Mouse (Mus musculus) neural tube, embryonic 13.5 days (tissue): ENCODE results near the gene Fam160a1. TPM values are rescaled to one million over a fixed set of nuclear protein-coding genes. Genes with fewer than 3 reads are reported as not detected.

ENCODE experiments used
- ATAC-seq: fragments of 200-750 bp; cut with Nextera tagmentation; 2 replicates; pipeline ENCODE4 v1.8.0; 2017; ENCODE audit warnings: low read depth, mild to moderate bottlenecking, moderate TSS enrichment, moderate library complexity
- H3K27ac ChIP-seq: fragments of 300-500 bp; sonication (generic); replicated peaks from 2 replicates; pipeline ENCODE4 v1.5.1; 2015; ENCODE audit warnings: moderate library complexity, mild to moderate bottlenecking, inconsistent platforms
- H3K27me3 ChIP-seq: fragments of 300-500 bp; sonication (generic); 2 replicates; pipeline ENCODE4 v1.6.1; 2015; ENCODE audit warnings: mild to moderate bottlenecking, inconsistent platforms
- H3K36me3 ChIP-seq: fragments of 300-500 bp; sonication (generic); 2 replicates; pipeline ENCODE4 v1.6.1; 2015; ENCODE audit warnings: mild to moderate bottlenecking, inconsistent platforms
- H3K4me1 ChIP-seq: fragments of 300-500 bp; sonication (generic); replicated peaks from 2 replicates; pipeline ENCODE4 v1.6.1; 2015; ENCODE audit warnings: inconsistent platforms
- H3K4me2 ChIP-seq: fragments of 300-500 bp; sonication (generic); 2 replicates; pipeline ENCODE4 v1.6.1; 2015; ENCODE audit warnings: inconsistent platforms, mild to moderate bottlenecking, moderate library complexity
- H3K4me3 ChIP-seq: fragments of 300-500 bp; sonication (generic); 2 replicates; pipeline ENCODE4 v1.5.1; 2015; ENCODE audit warnings: mild to moderate bottlenecking, inconsistent platforms
- H3K9ac ChIP-seq: fragments of 300-500 bp; sonication (generic); 2 replicates; pipeline ENCODE4 v1.6.1; 2015; ENCODE audit warnings: moderate library complexity, mild to moderate bottlenecking, inconsistent platforms
- H3K9me3 ChIP-seq: fragments of 300-500 bp; sonication (generic); 2 replicates; pipeline ENCODE4 v1.6.1; 2016; ENCODE audit warnings: inconsistent platforms
- WGBS: fragments of 180-500 bp; shearing (Covaris S2); methylation state at CpG from one replicate; pipeline ENCODE4 v1.1.7; 2015; 5-methylcytosine and 5-hydroxymethylcytosine counted together
- polyA plus RNA-seq: library from polyadenylated mRNA; unstranded; fragments of >200 nt; fragmentation: Nextera tagmentation; extraction: Ambion mirVana; gene quantifications from 2 replicates; pipeline ENCODE4 v1.2.1, GENCODE M21; 2015

Gene Fam160a1
- polyA plus RNA-seq, 1 experiment from 2014 or later, result 0.21 TPM

DNA sequence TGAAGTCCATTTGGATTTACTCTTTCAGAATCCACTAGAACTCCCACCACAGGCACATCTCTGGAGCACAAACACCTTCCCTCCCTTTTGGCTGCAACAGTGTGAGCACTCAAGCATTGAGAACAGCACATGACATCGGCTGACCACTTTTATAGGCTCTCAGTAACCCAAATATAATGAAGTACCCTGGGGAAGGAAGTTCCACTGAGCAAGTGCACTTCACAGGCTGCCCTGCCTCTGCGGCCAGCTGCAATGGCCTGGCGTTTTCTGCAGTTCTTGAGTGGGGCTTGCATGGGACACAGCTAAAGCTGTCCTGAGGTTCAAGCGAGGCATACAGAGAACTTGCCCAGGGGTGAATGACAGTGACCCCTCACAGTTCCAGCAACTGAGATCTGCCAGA lies 126.0 kb downstream of the Fam160a1 start:
- no peaks in the 10 kb centered on the region for H3K4me1 ChIP-seq
- no peak overlapping the region for H3K27ac ChIP-seq
- H3K4me3 ChIP-seq, result no peak overlapping the region
- H3K9me3 ChIP-seq, result no peaks in the 10 kb centered on the region
- no peak for ATAC-seq
- no peaks in the 10 kb centered on the region for H3K36me3 ChIP-seq
- no peaks in the 10 kb centered on the region for H3K27me3 ChIP-seq
- H3K9ac ChIP-seq, result no peak overlapping the region
- 69% methylated on average over 4 of the region's 4 CpGs for WGBS
- no peak overlapping the region for H3K4me2 ChIP-seq

DNA sequence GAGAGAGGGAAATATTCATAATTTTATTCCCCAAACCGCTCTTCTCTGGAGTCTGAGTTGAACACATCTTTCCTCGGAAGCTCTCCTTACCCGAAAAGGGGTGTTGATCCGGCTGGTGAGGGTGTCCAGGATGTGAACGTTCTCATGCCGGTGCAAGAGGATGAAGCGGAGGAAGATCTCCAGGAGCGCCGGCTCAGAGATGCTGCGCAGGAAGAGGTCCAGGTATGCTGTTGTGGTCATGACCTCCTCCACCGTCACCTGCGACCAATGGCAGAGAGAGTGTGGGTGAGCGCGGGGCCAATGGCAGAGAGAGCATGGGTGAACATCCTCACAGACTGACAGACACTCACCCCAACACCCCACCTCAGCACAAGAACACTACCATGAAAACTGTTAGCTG lies 128.8 kb downstream of the Fam160a1 start:
- ATAC-seq, result no peak

GRCm38 (mm10) chr3:85685271-85685670 lies 131.8 kb downstream of the Fam160a1 start:
- no peak overlapping the region for H3K9ac ChIP-seq

More for the DNA sequence above, 128.8 kb downstream of the Fam160a1 start:
- Histone ChIP-seq H3K4me3 (no peak overlapping the region), H3K36me3 (no peaks in the 10 kb centered on the region), H3K4me1 (no peaks in the 10 kb centered on the region), H3K9me3 (no peaks in the 10 kb centered on the region), H3K9ac (no peak overlapping the region), H3K27me3 (no peaks in the 10 kb centered on the region), H3K4me2 (no peak overlapping the region), H3K27ac (no peak overlapping the region)
- 93% methylated on average over 14 of the region's 14 CpGs for WGBS

DNA sequence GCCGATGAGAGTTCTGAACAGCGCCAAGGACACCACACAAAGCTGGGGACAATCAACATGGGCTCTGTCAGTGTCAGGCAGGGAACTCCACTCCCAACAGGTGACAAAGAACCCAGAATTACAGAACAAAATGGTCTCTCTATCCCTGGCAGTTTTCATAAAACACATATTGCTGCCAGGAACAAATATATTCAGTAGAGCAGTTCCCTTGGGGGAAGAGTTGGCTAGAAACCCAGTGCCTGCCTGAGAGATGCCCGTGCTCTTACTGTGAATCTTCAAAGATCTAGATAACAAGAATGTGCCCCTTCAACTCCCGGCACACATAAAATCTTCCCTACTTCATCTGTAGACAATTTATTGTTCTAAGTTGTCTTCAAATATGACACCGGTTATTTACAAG lies 133.5 kb downstream of the Fam160a1 start:
- Histone ChIP-seq H3K9me3 (no peaks in the 10 kb centered on the region), H3K9ac (no peak overlapping the region), H3K4me2 (no peak overlapping the region), H3K4me1 (no peaks in the 10 kb centered on the region), H3K4me3 (no peak overlapping the region), H3K36me3 (no peaks in the 10 kb centered on the region), H3K27me3 (no peaks in the 10 kb centered on the region), H3K27ac (no peak overlapping the region)
- no peak for ATAC-seq
- 83% methylated on average over 5 of the region's 5 CpGs for WGBS

More at GRCm38 (mm10) chr3:85685271-85685670, 131.8 kb downstream of the Fam160a1 start:
- Histone ChIP-seq H3K4me2 (no peak overlapping the region), H3K27ac (no peak overlapping the region), H3K4me3 (no peak overlapping the region), H3K4me1 (no peaks in the 10 kb centered on the region), H3K9me3 (no peaks in the 10 kb centered on the region), H3K36me3 (no peaks in the 10 kb centered on the region), H3K27me3 (no peaks in the 10 kb centered on the region)
- ATAC-seq, result no peak
- WGBS, result 93% methylated on average over 8 of the region's 8 CpGs

GRCm38 (mm10) chr3:85681136-85681535 lies 136.0 kb downstream of the Fam160a1 start:
- 84% methylated on average over 7 of the region's 7 CpGs for WGBS
- Histone ChIP-seq H3K9me3 (no peaks in the 10 kb centered on the region), H3K9ac (no peak overlapping the region), H3K36me3 (no peaks in the 10 kb centered on the region), H3K27ac (no peak overlapping the region), H3K27me3 (no peaks in the 10 kb centered on the region), H3K4me3 (no peak overlapping the region), H3K4me1 (no peaks in the 10 kb centered on the region), H3K4me2 (no peak overlapping the region)
- ATAC-seq, result no peak

DNA sequence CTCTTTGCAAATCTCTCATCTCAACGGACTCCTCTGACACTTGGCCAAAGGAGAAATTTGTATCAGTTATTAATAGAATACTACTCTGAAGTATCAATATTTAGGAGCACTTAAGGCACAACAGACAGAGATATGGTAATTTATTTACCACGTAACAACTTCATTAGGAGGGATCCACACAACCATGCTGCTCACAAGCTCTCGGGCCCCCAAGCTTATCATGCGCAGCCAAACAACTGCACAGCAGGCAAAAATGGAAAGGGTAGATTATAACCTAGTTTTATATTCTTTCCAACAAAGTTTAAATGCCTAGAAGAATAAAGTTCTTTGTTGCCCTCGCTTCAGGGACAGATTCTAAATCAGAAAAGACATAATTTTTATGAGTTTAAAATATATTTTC lies 137.1 kb downstream of the Fam160a1 start:
- Histone ChIP-seq H3K4me3 (no peak overlapping the region), H3K4me2 (no peak overlapping the region), H3K9ac (no peak overlapping the region), H3K27ac (no peak overlapping the region), H3K36me3 (no peaks in the 10 kb centered on the region), H3K9me3 (no peaks in the 10 kb centered on the region), H3K4me1 (no peaks in the 10 kb centered on the region), H3K27me3 (no peaks in the 10 kb centered on the region)
- no peak for ATAC-seq
- 82% methylated on average over 5 of the region's 5 CpGs for WGBS

GRCm38 (mm10) chr3:85679312-85679933 lies 137.7 kb downstream of the Fam160a1 start:
- H3K9me3 ChIP-seq, result no peaks in the 10 kb centered on the region
- H3K36me3 ChIP-seq, result no peaks in the 10 kb centered on the region
- no peaks in the 10 kb centered on the region for H3K27me3 ChIP-seq
- H3K9ac ChIP-seq, result no peak overlapping the region
- 90% methylated on average over 8 of the region's 8 CpGs for whole genome bisulfite sequencing
- no peak overlapping the region for H3K27ac ChIP-seq
- H3K4me2 ChIP-seq, result no peak overlapping the region
- ATAC-seq, result no peak
- H3K4me1 ChIP-seq, result no peaks in the 10 kb centered on the region
- no peak overlapping the region for H3K4me3 ChIP-seq

DNA sequence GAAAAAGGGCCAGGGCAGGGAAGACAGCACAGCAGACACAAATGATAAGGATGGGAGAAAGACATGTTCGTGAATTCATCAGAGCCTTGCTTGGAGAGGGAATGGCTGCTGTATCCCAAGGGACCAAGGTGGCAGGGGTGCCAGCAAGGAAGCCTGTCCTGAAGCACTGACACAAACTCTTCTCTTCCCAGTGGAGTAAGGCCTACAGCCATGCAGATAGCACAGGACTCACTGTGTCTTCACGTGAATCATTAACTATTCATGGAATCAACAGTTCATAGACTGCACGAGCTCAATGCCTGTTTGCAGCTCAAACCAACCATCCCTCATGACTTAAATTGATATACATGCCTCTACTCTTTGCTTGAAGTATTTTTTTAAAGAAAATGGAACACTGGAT lies 139.1 kb downstream of the Fam160a1 start:
- Histone ChIP-seq H3K4me3 (no peak overlapping the region), H3K9me3 (no peaks in the 10 kb centered on the region), H3K4me2 (no peak overlapping the region), H3K4me1 (no peaks in the 10 kb centered on the region), H3K36me3 (no peaks in the 10 kb centered on the region), H3K27me3 (no peaks in the 10 kb centered on the region), H3K27ac (no peak overlapping the region), H3K9ac (no peak overlapping the region)
- WGBS, result 76% methylated on average over 3 of the region's 3 CpGs
- ATAC-seq, result no peak

DNA sequence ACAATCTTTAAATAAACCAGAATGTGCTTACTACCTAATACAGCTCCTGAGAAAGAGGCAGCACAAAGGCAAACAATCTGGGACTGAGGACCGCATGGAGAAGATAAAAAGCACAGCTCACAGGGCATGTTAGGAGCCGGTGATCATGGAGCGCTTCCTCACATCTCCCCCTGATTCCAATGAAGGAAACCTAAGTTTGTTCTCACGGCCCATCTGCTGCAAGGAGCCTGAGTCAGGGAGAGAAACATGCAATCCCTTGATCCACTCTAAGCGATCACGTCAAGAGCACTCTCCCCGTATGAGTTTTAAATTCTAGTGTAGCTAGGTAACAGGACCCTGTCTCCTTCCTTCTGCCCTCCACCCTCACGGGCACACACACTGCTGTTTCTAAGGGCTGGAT lies 140.0 kb downstream of the Fam160a1 start:
- Histone ChIP-seq H3K4me2 (no peak overlapping the region), H3K9me3 (no peaks in the 10 kb centered on the region), H3K4me3 (no peak overlapping the region), H3K36me3 (no peaks in the 10 kb centered on the region), H3K4me1 (no peaks in the 10 kb centered on the region), H3K27me3 (no peaks in the 10 kb centered on the region), H3K9ac (no peak overlapping the region), H3K27ac (no peak overlapping the region)
- ATAC-seq, result no peak
- 81% methylated on average over 8 of the region's 8 CpGs for WGBS

- H3K27me3 ChIP-seq, result no peaks in the 10 kb centered on the region
- H3K9me3 ChIP-seq, result no peaks in the 10 kb centered on the region
- H3K27ac ChIP-seq, result no peak overlapping the region
- H3K4me2 ChIP-seq, result no peak overlapping the region
- 87% methylated on average over 6 of the region's 6 CpGs for WGBS
- no peak for ATAC-seq
- no peaks in the 10 kb centered on the region for H3K36me3 ChIP-seq
- H3K9ac ChIP-seq, result no peak overlapping the region
- no peaks in the 10 kb centered on the region for H3K4me1 ChIP-seq
- no peak overlapping the region for H3K4me3 ChIP-seq
Observed at GRCm38 (mm10) chr3:85669844-85670243, 147.2 kb downstream of the Fam160a1 start.

- Histone ChIP-seq H3K9ac (no peak overlapping the region), H3K27me3 (no peaks in the 10 kb centered on the region), H3K4me2 (no peak overlapping the region), H3K4me3 (no peak overlapping the region), H3K27ac (no peak overlapping the region), H3K9me3 (no peaks in the 10 kb centered on the region), H3K4me1 (no peaks in the 10 kb centered on the region), H3K36me3 (no peaks in the 10 kb centered on the region)
- 86% methylated on average over 6 of the region's 6 CpGs for WGBS
- ATAC-seq, result no peak
Observed at GRCm38 (mm10) chr3:85667683-85668082, 149.4 kb downstream of the Fam160a1 start.

DNA sequence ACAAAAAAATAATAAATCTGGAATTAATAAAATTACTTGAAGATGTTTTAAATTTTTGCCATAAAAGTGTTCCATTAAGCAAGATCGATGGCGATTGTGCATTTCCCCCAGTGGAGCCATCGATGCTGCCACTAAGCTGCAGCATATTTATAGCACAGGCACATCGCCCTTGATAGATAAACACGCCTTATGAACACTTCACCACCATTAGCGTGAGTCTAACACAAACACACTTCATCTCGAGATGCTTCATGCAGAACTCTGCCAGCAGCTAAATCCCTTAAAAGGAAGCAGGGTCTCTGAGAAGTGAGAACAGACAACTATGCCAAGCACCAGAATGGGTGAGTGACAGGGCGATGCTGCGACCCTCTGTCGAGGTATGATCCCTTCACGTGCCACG lies 150.4 kb downstream of the Fam160a1 start:
- H3K4me2 ChIP-seq, result no peak overlapping the region
- H3K9ac ChIP-seq, result no peak overlapping the region
- no peaks in the 10 kb centered on the region for H3K9me3 ChIP-seq
- H3K4me1 ChIP-seq, result peaks cover 4% of the 10 kb centered on the region
- no peaks in the 10 kb centered on the region for H3K27me3 ChIP-seq
- H3K27ac ChIP-seq, result no peak overlapping the region
- no peak for ATAC-seq
- WGBS, result 65% methylated on average over 12 of the region's 12 CpGs
- H3K36me3 ChIP-seq, result no peaks in the 10 kb centered on the region
- no peak overlapping the region for H3K4me3 ChIP-seq

GRCm38 (mm10) chr3:85666166-85666565 lies 150.9 kb downstream of the Fam160a1 start:
- Histone ChIP-seq H3K27ac (no peak overlapping the region), H3K4me2 (no peak overlapping the region), H3K27me3 (no peaks in the 10 kb centered on the region), H3K9ac (no peak overlapping the region), H3K36me3 (no peaks in the 10 kb centered on the region), H3K4me1 (peaks cover 8% of the 10 kb centered on the region), H3K4me3 (no peak overlapping the region), H3K9me3 (no peaks in the 10 kb centered on the region)
- 66% methylated on average over 3 of the region's 3 CpGs for WGBS
- no peak for ATAC-seq
